Mouse (Mus musculus): ENCODE measurements at regions not wholly inside any gene's neighbourhood (a gene's known extent, or its start where the extent isn't known, plus 50 kb on each side); places are given as distances from the start of the nearest gene placed in this dataset.

DNA sequence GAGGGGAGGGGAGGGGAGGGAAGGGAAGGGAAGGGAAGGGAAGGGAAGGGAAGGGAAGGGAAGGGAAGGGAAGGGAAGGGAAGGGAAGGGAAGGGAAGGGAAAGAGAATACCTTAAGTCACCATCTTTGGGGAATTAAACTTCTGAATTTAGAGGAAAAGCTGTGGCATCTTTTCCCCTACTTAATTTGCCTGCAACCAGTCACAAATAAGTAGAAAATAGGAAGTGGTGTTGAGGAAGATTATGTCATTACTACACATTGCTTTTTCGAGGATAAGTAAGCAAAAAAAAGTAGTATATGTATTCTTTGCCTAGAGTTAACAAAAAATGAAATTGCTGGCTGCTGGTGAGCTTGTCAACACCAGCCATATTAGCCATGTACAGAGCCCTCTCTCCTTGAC lies 51.4 kb upstream of the Nr4a2 start:
- no peak for TF ChIP-seq CTCF (IDR thresholded peaks at IDR 0.05; ENCODE audit: low read depth)
- TF ChIP-seq EP300 (IDR thresholded peaks at IDR 0.05; ENCODE audit: low read depth) = no peak

Data from liver, postnatal 0 days (tissue).